Mouse (Mus musculus) C2C12 (cell line): ENCODE results near the gene Scn4a. TPM values are rescaled to one million over a fixed set of nuclear protein-coding genes. Genes with fewer than 3 reads are reported as not detected.

ENCODE experiments used
- H3K27me3 ChIP-seq: one replicate; pipeline ENCODE4 v1.6.1; 2011; ENCODE audit not compliant: control insufficient read depth, insufficient read depth, insufficient read length
- H3K36me3 ChIP-seq: one replicate; pipeline ENCODE4 v1.6.1; 2011; ENCODE audit not compliant: control insufficient read depth, insufficient read depth
- H3K4me3 ChIP-seq: one replicate; pipeline ENCODE4 v1.5.1; 2011; ENCODE audit warnings: mild to moderate bottlenecking, control low read depth; ENCODE audit not compliant: poor library complexity, insufficient read depth, severe bottlenecking
- H3K79me2 ChIP-seq: one replicate; pipeline ENCODE4 v1.6.1; 2011; ENCODE audit not compliant: control insufficient read depth, insufficient read depth
- H3K79me3 ChIP-seq: one replicate; pipeline ENCODE4 v1.6.1; 2011; ENCODE audit warnings: low read depth, control low read depth
- H3ac ChIP-seq: one replicate; pipeline ENCODE3; 2011; ENCODE audit warnings: low read depth; ENCODE audit not compliant: control insufficient read depth, insufficient read length
- CEBPB ChIP-seq: IDR thresholded peaks from one replicate; pipeline ENCODE4 v1.6.1; 2011; ENCODE audit warnings: low read depth, mild to moderate bottlenecking, control low read depth, moderate library complexity
- CTCF ChIP-seq: IDR thresholded peaks from one replicate; pipeline ENCODE4 v1.5.1; 2011; ENCODE audit not compliant: control insufficient read depth, insufficient read depth, insufficient read length
- FOSL1 ChIP-seq: IDR thresholded peaks from one replicate; pipeline ENCODE4 v1.8.0; 2011; ENCODE audit warnings: mild to moderate bottlenecking, low read length; ENCODE audit not compliant: poor library complexity, insufficient read depth, severe bottlenecking
- MAX ChIP-seq: IDR thresholded peaks from one replicate; pipeline ENCODE4 v1.6.1; 2011; ENCODE audit warnings: mild to moderate bottlenecking, control low read depth
- MYOD1 ChIP-seq: IDR thresholded peaks from one replicate; pipeline ENCODE4 v1.6.1; 2011; ENCODE audit warnings: low read depth; ENCODE audit not compliant: control insufficient read depth, insufficient read length
- MYOG ChIP-seq: IDR thresholded peaks from one replicate; pipeline ENCODE4 v1.6.1; 2011; ENCODE audit not compliant: control insufficient read depth, insufficient read length; ENCODE audit errors: extremely low read depth
- USF1 ChIP-seq: IDR thresholded peaks from one replicate; pipeline ENCODE4 v1.6.1; 2011; ENCODE audit warnings: low read depth, mild to moderate bottlenecking, control low read depth, moderate library complexity
- polyA plus RNA-seq: library from polyadenylated mRNA; unstranded; fragments of >200 nt; fragmentation: generic; extraction: Trizol; gene quantifications from one replicate; pipeline ENCODE4 v1.2.1, GENCODE M21; 2012; ENCODE audit warnings: missing spikeins

The Scn4a gene
- polyA plus RNA-seq, 1 experiment, result 0.02 TPM

GRCm38 (mm10) chr11:106305348-106306064 lies 47.6 kb downstream of the Scn4a start:
- H3K36me3 ChIP-seq, result no peaks in the 10 kb centered on the region
- H3ac ChIP-seq, result no peak overlapping the region
- no peaks in the 10 kb centered on the region for H3K79me3 ChIP-seq
- no peaks in the 10 kb centered on the region for H3K79me2 ChIP-seq
- TF ChIP-seq USF1, result no peak
- no peak for TF ChIP-seq MYOG
- no peak for TF ChIP-seq MAX
- no peak for TF ChIP-seq MYOD1
- TF ChIP-seq CEBPB, result no peak
- no peak for TF ChIP-seq FOSL1
- TF ChIP-seq CTCF, result no peak
- H3K4me3 ChIP-seq, result no peak overlapping the region
- peaks cover 12% of the 10 kb centered on the region for H3K27me3 ChIP-seq

GRCm38 (mm10) chr11:106302634-106303033 lies 50.5 kb downstream of the Scn4a start:
- Histone ChIP-seq H3K27me3 (peaks cover 13% of the 10 kb centered on the region), H3K79me2 (no peaks in the 10 kb centered on the region)
- TF ChIP-seq CEBPB (no peak), FOSL1 (no peak), MAX (no peak), MYOG (no peak), CTCF (peak; percentile 80), MYOD1 (no peak), USF1 (no peak)

GRCm38 (mm10) chr11:106301765-106302164 lies 51.3 kb downstream of the Scn4a start, which contains the start of gene Gh:
Gene Gh (minus strand): TSS chr11:106301865.
- no peak for TF ChIP-seq FOSL1
- no peak for TF ChIP-seq USF1
- TF ChIP-seq MYOG, result no peak
- TF ChIP-seq MYOD1, result no peak
- TF ChIP-seq MAX, result no peak

More at GRCm38 (mm10) chr11:106302634-106303033, 50.5 kb downstream of the Scn4a start:
- H3K79me3 ChIP-seq, result no peaks in the 10 kb centered on the region
- no peaks in the 10 kb centered on the region for H3K36me3 ChIP-seq
- H3K4me3 ChIP-seq, result no peak overlapping the region
- no peak overlapping the region for H3ac ChIP-seq

GRCm38 (mm10) chr11:106291861-106292260 lies 61.2 kb downstream of the Scn4a start:
- TF ChIP-seq USF1, result no peak
- TF ChIP-seq MAX, result no peak
- H3ac ChIP-seq, result no peak overlapping the region
- no peaks in the 10 kb centered on the region for H3K79me2 ChIP-seq
- no peaks in the 10 kb centered on the region for H3K79me3 ChIP-seq
- no peaks in the 10 kb centered on the region for H3K36me3 ChIP-seq
- no peaks in the 10 kb centered on the region for H3K27me3 ChIP-seq
- no peak overlapping the region for H3K4me3 ChIP-seq

More at GRCm38 (mm10) chr11:106301765-106302164, 51.3 kb downstream of the Scn4a start, which contains the start of gene Gh:
- no peaks in the 10 kb centered on the region for H3K79me3 ChIP-seq
- no peaks in the 10 kb centered on the region for H3K36me3 ChIP-seq
- no peak within 1 kb of the TSS for H3ac ChIP-seq
- H3K27me3 ChIP-seq, result peaks cover 13% of the 10 kb centered on the region
- no peak within 1 kb of the TSS for H3K4me3 ChIP-seq
- H3K79me2 ChIP-seq, result no peaks in the 10 kb centered on the region

GRCm38 (mm10) chr11:106290376-106290775 lies 62.7 kb downstream of the Scn4a start:
- Histone ChIP-seq H3K79me2 (no peaks in the 10 kb centered on the region), H3K27me3 (no peaks in the 10 kb centered on the region), H3K4me3 (no peak overlapping the region), H3K79me3 (no peaks in the 10 kb centered on the region), H3ac (no peak overlapping the region), H3K36me3 (no peaks in the 10 kb centered on the region)
- TF ChIP-seq MYOD1, result no peak
- TF ChIP-seq MYOG, result no peak

GRCm38 (mm10) chr11:106289369-106289768 lies 63.7 kb downstream of the Scn4a start:
- H3ac ChIP-seq, result no peak overlapping the region
- no peaks in the 10 kb centered on the region for H3K27me3 ChIP-seq
- TF ChIP-seq CTCF (no peak), FOSL1 (no peak), CEBPB (no peak), MYOD1 (no peak), MYOG (no peak), USF1 (no peak), MAX (no peak)
- H3K79me2 ChIP-seq, result no peaks in the 10 kb centered on the region
- no peak overlapping the region for H3K4me3 ChIP-seq
- no peaks in the 10 kb centered on the region for H3K79me3 ChIP-seq
- no peaks in the 10 kb centered on the region for H3K36me3 ChIP-seq
